Mouse (Mus musculus) stomach, postnatal 0 days (tissue): ENCODE data around the gene Ifnl3.
"Not testable (repeated sequence)": the region's sequence is repeated elsewhere in the genome, so short reads cannot be mapped to it uniquely, and the experiment has no call there.

Source experiments
- CTCF ChIP-seq: IDR thresholded peaks from 2 replicates; pipeline ENCODE4 v1.5.1; 2016; ENCODE audit warnings: antibody characterized with exemption, low read depth, mild to moderate bottlenecking, moderate library complexity
- EP300 ChIP-seq: optimal IDR thresholded peaks from 2 replicates; pipeline ENCODE3; 2016; ENCODE audit warnings: antibody characterized with exemption

DNA sequence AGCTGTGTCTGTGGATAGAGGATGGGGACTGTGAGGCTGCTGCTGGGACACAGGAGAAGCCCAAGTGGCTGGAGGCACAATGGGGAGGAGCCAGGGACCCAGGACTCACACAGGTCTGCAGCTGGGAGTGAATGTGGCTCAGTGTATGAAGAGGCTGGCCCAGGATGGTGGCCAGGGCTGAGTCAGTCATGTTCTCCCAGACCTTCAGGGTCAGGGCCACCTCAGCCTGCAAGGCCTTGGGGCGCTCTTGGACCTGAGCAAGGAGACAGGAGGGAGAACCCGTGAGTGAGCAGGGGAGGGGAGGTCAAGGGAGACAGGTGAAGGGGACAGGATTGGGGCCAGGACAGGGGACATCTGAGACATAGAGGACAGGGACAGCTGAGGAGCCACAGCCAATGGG is 13.5 kb upstream of the Ifnl3 start:
- not testable (repeated sequence) for TF ChIP-seq CTCF, EP300
